Mouse (Mus musculus) limb, embryonic 12.5 days (tissue): ENCODE data around the gene Dpy19l3. TPM values are rescaled to one million over a fixed set of nuclear protein-coding genes. Genes with fewer than 3 reads are reported as not detected.

Source experiments
- ATAC-seq: fragments of 200-750 bp; cut with Nextera tagmentation; 2 replicates; pipeline ENCODE4 v1.8.0; 2017; ENCODE audit warnings: low read depth, moderate TSS enrichment; ENCODE audit not compliant: insufficient number of reproducible peaks, insufficient read depth, low FRiP score, low TSS enrichment
- H3K27ac ChIP-seq: fragments of 300-500 bp; sonication (generic); 2 replicates; pipeline ENCODE4 v1.5.1; 2016; ENCODE audit warnings: mild to moderate bottlenecking, moderate library complexity
- H3K27me3 ChIP-seq: fragments of 300-500 bp; sonication (generic); 2 replicates; pipeline ENCODE4 v1.6.1; 2016; ENCODE audit warnings: mild to moderate bottlenecking, moderate library complexity
- H3K36me3 ChIP-seq: fragments of 300-500 bp; sonication (generic); 2 replicates; pipeline ENCODE4 v1.6.1; 2016; ENCODE audit warnings: mild to moderate bottlenecking, moderate library complexity
- H3K4me1 ChIP-seq: fragments of 300-500 bp; sonication (generic); replicated peaks from 2 replicates; pipeline ENCODE4 v1.6.1; 2016
- H3K4me2 ChIP-seq: fragments of 300-500 bp; sonication (generic); 2 replicates; pipeline ENCODE4 v1.6.1; 2016; ENCODE audit warnings: mild to moderate bottlenecking, moderate library complexity
- H3K4me3 ChIP-seq: fragments of 300-500 bp; sonication (generic); replicated peaks from 2 replicates; pipeline ENCODE4 v1.5.1; 2016; ENCODE audit warnings: mild to moderate bottlenecking
- H3K9ac ChIP-seq: fragments of 300-500 bp; sonication (generic); replicated peaks from 2 replicates; pipeline ENCODE4 v1.6.1; 2016; ENCODE audit warnings: mild to moderate bottlenecking, moderate library complexity
- H3K9me3 ChIP-seq: fragments of 300-500 bp; sonication (generic); 2 replicates; pipeline ENCODE4 v1.6.1; 2016; ENCODE audit warnings: mild to moderate bottlenecking, moderate library complexity
- WGBS: fragments of 180-500 bp; shearing (Covaris S2); methylation state at CpG from one replicate; pipeline ENCODE4 v1.1.7; 2016; 5-methylcytosine and 5-hydroxymethylcytosine counted together
- polyA plus RNA-seq: library from polyadenylated mRNA; unstranded; fragments of >200 nt; fragmentation: Nextera tagmentation; extraction: Ambion mirVana; gene quantifications from 2 replicates; pipeline ENCODE4 v1.2.1, GENCODE M21; 2016

Dpy19l3 gene
- polyA plus RNA-seq, 1 experiment from 2014 or later = 39.2 TPM

GRCm38 (mm10) chr7:35728376-35728775 lies 25.9 kb downstream of the Dpy19l3 start:
- no peak overlapping the region for H3K27ac ChIP-seq
- no peak for ATAC-seq
- 92% methylated on average over 12 of the region's 12 CpGs for WGBS
- no peaks in the 10 kb centered on the region for H3K27me3 ChIP-seq
- H3K36me3 ChIP-seq = peaks cover 69% of the 10 kb centered on the region
- peaks cover 13% of the 10 kb centered on the region; the same call in 1 of the 2 replicates for H3K9me3 ChIP-seq
- no peak overlapping the region for H3K4me2 ChIP-seq
- H3K4me3 ChIP-seq = no peak overlapping the region
- H3K9ac ChIP-seq = no peak overlapping the region
- H3K4me1 ChIP-seq = no peaks in the 10 kb centered on the region

GRCm38 (mm10) chr7:35723035-35723434 lies 31.2 kb downstream of the Dpy19l3 start:
- Histone ChIP-seq H3K4me3 (no peak overlapping the region), H3K9me3 (peaks cover 3% of the 10 kb centered on the region; the same call in 1 of the 2 replicates), H3K36me3 (peaks cover 91% of the 10 kb centered on the region), H3K4me2 (no peak overlapping the region), H3K27ac (no peak overlapping the region), H3K4me1 (no peaks in the 10 kb centered on the region), H3K9ac (no peak overlapping the region), H3K27me3 (no peaks in the 10 kb centered on the region)
- ATAC-seq = no peak
- 74% methylated on average over 2 of the region's 2 CpGs for WGBS

GRCm38 (mm10) chr7:35718421-35719178 lies 35.7 kb downstream of the Dpy19l3 start:
- Histone ChIP-seq H3K4me3 (no peak overlapping the region), H3K9me3 (no peaks in the 10 kb centered on the region), H3K27me3 (no peaks in the 10 kb centered on the region), H3K4me2 (no peak overlapping the region), H3K9ac (no peak overlapping the region), H3K36me3 (peaks cover 81% of the 10 kb centered on the region), H3K4me1 (no peaks in the 10 kb centered on the region), H3K27ac (no peak overlapping the region)
- no peak for ATAC-seq
- 87% methylated on average over 8 of the region's 8 CpGs for WGBS

- Histone ChIP-seq H3K4me2 (no peak overlapping the region), H3K4me1 (no peaks in the 10 kb centered on the region), H3K9ac (no peak overlapping the region), H3K27me3 (no peaks in the 10 kb centered on the region), H3K27ac (no peak overlapping the region), H3K9me3 (no peaks in the 10 kb centered on the region), H3K36me3 (peaks cover 87% of the 10 kb centered on the region), H3K4me3 (no peak overlapping the region)
- no peak for ATAC-seq
- WGBS = 92% methylated on average over 5 of the region's 5 CpGs
These were observed 43.9 kb downstream of the Dpy19l3 start for GRCm38 (mm10) chr7:35710366-35710765.

- H3K4me2 ChIP-seq = no peak overlapping the region
- H3K4me1 ChIP-seq = no peaks in the 10 kb centered on the region
- no peak for ATAC-seq
- H3K9ac ChIP-seq = no peak overlapping the region
- H3K36me3 ChIP-seq = peaks cover 84% of the 10 kb centered on the region
- no peaks in the 10 kb centered on the region for H3K9me3 ChIP-seq
- H3K27ac ChIP-seq = no peak overlapping the region
- H3K4me3 ChIP-seq = no peak overlapping the region
- no peaks in the 10 kb centered on the region for H3K27me3 ChIP-seq
- WGBS = 84% methylated on average over 16 of the region's 16 CpGs
These were observed 46.2 kb downstream of the Dpy19l3 start for GRCm38 (mm10) chr7:35708101-35708500.

GRCm38 (mm10) chr7:35699005-35699404 lies 55.2 kb downstream of the Dpy19l3 start:
- Histone ChIP-seq H3K4me3 (no peak overlapping the region), H3K36me3 (peaks cover 60% of the 10 kb centered on the region), H3K9ac (no peak overlapping the region), H3K9me3 (no peaks in the 10 kb centered on the region; the same call in 1 of the 2 replicates), H3K27ac (no peak overlapping the region), H3K4me2 (no peak overlapping the region), H3K4me1 (no peaks in the 10 kb centered on the region), H3K27me3 (no peaks in the 10 kb centered on the region)
- WGBS = 94% methylated on average over 8 of the region's 8 CpGs
- no peak for ATAC-seq

- Histone ChIP-seq H3K4me3 (no peak overlapping the region), H3K4me1 (no peaks in the 10 kb centered on the region), H3K36me3 (peaks cover 54% of the 10 kb centered on the region), H3K27me3 (no peaks in the 10 kb centered on the region), H3K9ac (no peak overlapping the region), H3K27ac (no peak overlapping the region), H3K9me3 (no peaks in the 10 kb centered on the region; the same call in 1 of the 2 replicates), H3K4me2 (no peak overlapping the region)
- no peak for ATAC-seq
- 94% methylated on average over 1 of the region's 1 CpGs for WGBS
These were observed 56.2 kb downstream of the Dpy19l3 start for GRCm38 (mm10) chr7:35698073-35698472.

- Histone ChIP-seq H3K27ac (no peak overlapping the region), H3K4me3 (no peak overlapping the region), H3K4me2 (no peak overlapping the region), H3K9ac (no peak overlapping the region), H3K4me1 (peaks cover 19% of the 10 kb centered on the region), H3K36me3 (peaks cover 54% of the 10 kb centered on the region), H3K9me3 (no peaks in the 10 kb centered on the region; the same call in 1 of the 2 replicates), H3K27me3 (no peaks in the 10 kb centered on the region)
- 94% methylated on average over 12 of the region's 12 CpGs for WGBS
- no peak for ATAC-seq
These were observed 61.6 kb downstream of the Dpy19l3 start for GRCm38 (mm10) chr7:35692641-35693040.

GRCm38 (mm10) chr7:35692117-35692516 lies 62.1 kb downstream of the Dpy19l3 start:
- H3K4me3 ChIP-seq = no peak overlapping the region
- H3K27ac ChIP-seq = no peak overlapping the region
- no peaks in the 10 kb centered on the region for H3K27me3 ChIP-seq
- H3K4me2 ChIP-seq = no peak overlapping the region
- 90% methylated on average over 14 of the region's 14 CpGs for WGBS
- no peaks in the 10 kb centered on the region; the same call in 1 of the 2 replicates for H3K9me3 ChIP-seq
- peaks cover 54% of the 10 kb centered on the region for H3K36me3 ChIP-seq
- H3K9ac ChIP-seq = no peak overlapping the region
- peaks cover 24% of the 10 kb centered on the region for H3K4me1 ChIP-seq
- ATAC-seq = no peak

GRCm38 (mm10) chr7:35688781-35689349 lies 65.4 kb downstream of the Dpy19l3 start:
- WGBS = 83% methylated on average over 11 of the region's 11 CpGs
- H3K36me3 ChIP-seq = peaks cover 33% of the 10 kb centered on the region
- ATAC-seq = no peak
- H3K27ac ChIP-seq = no peak overlapping the region
- no peaks in the 10 kb centered on the region for H3K9me3 ChIP-seq
- no peak overlapping the region for H3K4me2 ChIP-seq
- H3K4me3 ChIP-seq = no peak overlapping the region
- H3K27me3 ChIP-seq = no peaks in the 10 kb centered on the region
- peaks cover 31% of the 10 kb centered on the region for H3K4me1 ChIP-seq
- no peak overlapping the region for H3K9ac ChIP-seq

- H3K4me2 ChIP-seq = no peak overlapping the region
- H3K27me3 ChIP-seq = no peaks in the 10 kb centered on the region
- peaks cover 31% of the 10 kb centered on the region for H3K4me1 ChIP-seq
- WGBS = 50% methylated on average over 9 of the region's 9 CpGs
- no peak overlapping the region for H3K27ac ChIP-seq
- H3K9ac ChIP-seq = no peak overlapping the region
- peaks cover 32% of the 10 kb centered on the region for H3K36me3 ChIP-seq
- H3K9me3 ChIP-seq = no peaks in the 10 kb centered on the region
- H3K4me3 ChIP-seq = no peak overlapping the region
- no peak for ATAC-seq
These were observed 66.0 kb downstream of the Dpy19l3 start for GRCm38 (mm10) chr7:35688276-35688675.
